Mouse (Mus musculus): ENCODE data around the gene Etl4.

Gene Etl4

DNA sequence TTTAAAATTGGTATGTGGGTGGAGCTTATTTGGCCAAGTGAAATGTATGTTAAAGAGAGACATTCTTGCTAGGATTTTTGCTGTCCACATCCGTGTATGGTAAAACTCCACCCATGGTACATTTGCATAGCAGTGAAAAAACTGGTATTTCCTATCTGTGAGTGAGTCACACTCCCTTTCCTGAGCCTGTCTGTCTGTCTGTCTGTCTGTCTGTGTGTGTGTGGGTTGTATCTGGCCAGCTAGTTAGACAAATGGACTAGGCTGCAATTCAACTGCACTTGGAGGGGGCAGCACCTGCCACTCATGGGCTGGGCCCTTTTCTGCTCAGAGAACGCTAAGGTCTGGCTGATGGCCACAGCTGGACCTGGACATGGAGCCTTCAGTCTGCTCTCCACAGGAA is 650.1 kb downstream of the Etl4 start:
- ChIA-PET POLR2A (interaction anchor here in 2 of 4 experiments (0.8 to 2.5 kb wide), 28 partner anchors 9 to 151 kb away, joined by 3 to 16 read pairs (median 4); no protein-coding TSS in a partner anchor), CTCF (interaction anchor here in 2 of 4 experiments (0.6 to 1.3 kb wide), 2 partner anchors 12 to 57 kb away, joined by 3 to 24 read pairs; no protein-coding TSS in a partner anchor)

DNA sequence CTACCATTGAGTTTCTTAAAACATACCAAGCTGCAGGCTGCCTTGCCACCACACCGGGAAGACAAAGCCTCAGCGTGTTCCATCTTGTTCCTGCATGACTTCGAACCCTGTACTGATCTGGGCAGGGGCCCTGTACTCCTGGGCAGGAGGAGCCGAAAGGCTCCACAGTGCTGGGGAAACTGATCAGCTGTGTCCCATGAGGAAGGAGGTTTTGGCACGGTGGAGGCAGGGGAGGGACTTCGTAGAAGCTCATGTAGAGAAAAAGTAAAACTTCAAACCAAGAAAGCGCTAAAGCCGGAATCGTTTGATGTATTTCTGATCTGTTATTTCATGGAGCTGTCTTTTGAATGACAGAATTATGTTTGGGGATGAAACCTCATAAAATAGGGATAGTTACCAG is 651.0 kb downstream of the Etl4 start:
- ChIA-PET POLR2A (interaction anchor here in 3 of 4 experiments (0.6 to 2.5 kb wide), 21 partner anchors 9 to 151 kb away, joined by 3 to 16 read pairs (median 4); no protein-coding TSS in a partner anchor), CTCF (no interaction called here)

DNA sequence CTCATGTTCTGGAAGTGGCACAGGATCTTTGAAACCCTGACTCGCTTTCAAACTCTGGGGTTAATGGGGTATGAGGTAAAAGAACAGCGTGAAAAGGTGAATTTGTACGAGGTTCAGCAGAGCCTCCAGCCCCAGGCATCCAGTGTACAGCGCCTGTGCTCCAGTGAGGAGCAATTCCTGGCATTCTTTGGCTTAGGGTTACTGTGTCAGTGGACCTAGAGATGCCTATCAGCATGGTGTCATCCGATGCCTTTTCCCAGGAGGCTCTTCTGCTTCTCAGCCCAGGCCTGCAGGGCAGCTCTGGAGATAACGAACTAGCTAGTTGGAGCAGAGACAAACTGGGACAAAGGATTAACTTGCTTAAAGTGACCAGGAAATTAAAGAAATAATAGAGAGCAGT is 653.5 kb downstream of the Etl4 start:
- ChIA-PET POLR2A (interaction anchor here in 2 of 4 experiments (1.0 to 2.0 kb wide), 10 partner anchors 14 to 92 kb away, joined by 3 to 6 read pairs (median 4); no protein-coding TSS in a partner anchor), CTCF (interaction anchor here in 1 of 4 experiments (1.2 kb wide), 1 partner anchor 110 kb away, joined by 3 read pairs; no protein-coding TSS in a partner anchor)

DNA sequence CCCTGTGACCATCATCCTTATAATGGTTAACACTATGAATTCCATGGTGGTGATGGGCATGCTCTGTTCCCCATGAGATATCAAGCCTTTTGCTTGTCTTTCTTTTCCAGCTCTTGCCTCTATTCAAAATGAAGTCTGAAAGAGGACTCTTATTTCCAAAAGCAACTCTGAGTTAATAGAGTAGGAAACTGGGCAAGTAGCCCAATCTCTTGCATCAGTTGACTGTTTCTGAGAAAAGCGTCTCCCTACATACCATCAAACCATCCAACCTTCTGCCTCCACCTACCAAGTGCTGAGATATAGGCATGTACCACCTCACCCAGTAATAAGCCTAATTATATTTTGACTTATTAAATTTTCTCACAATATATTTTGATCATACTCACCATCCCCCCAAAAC is 658.9 kb downstream of the Etl4 start:
- CTCF ChIA-PET, result no interaction called here
- POLR2A ChIA-PET, result interaction anchor here in 2 of 4 experiments (1.5 to 2.3 kb wide), 2 partner anchors 9 to 34 kb away, joined by 3 to 16 read pairs; no protein-coding TSS in a partner anchor

DNA sequence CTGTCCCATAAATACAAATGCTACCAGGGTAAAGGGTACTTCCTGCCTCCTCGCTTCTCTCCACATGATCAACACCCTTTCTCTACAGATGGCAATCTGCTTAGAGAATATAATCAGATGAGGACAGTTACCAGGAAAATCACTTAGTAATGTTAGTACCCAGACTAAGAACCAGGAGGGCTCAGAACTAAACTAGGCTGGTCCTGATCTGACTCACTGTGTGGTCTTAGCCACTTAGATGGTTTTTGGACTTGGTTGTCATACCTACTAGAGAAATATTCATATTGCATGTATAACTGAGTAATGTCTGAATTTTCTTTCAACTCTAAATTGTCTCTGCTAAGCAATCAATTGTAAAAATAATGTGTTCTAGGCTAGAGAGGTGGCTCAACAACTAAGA is 662.4 kb downstream of the Etl4 start:
- ChIA-PET CTCF (no interaction called here), POLR2A (interaction anchor here in 1 of 4 experiments (1.5 to 2.1 kb wide), 3 partner anchors 10 to 21 kb away, joined by 4 to 10 read pairs (median 5); no protein-coding TSS in a partner anchor)

DNA sequence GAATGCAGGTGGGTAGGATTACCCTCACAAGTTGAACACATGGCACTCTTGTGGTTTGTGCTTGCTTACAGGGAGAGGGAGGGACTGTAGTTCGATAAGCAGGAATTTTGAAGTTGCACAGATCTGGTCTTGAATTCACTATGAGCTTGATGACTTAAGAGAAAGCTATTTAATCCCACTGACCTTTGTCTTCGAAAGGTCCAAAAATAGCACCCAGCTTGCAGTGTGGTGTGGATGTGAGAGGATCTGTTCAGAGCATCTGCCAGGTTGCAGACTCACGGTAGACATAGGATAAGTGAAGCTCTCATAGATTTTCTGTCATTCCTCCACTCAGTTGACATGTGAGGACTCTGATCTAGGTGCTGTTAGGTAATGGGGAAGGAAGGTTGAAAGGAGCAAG is 670.8 kb downstream of the Etl4 start:
- POLR2A ChIA-PET, result interaction anchor here in 3 of 4 experiments (1.2 to 2.3 kb wide), 7 partner anchors 8 to 74 kb away, joined by 3 to 11 read pairs (median 4); no protein-coding TSS in a partner anchor
- CTCF ChIA-PET, result no interaction called here

DNA sequence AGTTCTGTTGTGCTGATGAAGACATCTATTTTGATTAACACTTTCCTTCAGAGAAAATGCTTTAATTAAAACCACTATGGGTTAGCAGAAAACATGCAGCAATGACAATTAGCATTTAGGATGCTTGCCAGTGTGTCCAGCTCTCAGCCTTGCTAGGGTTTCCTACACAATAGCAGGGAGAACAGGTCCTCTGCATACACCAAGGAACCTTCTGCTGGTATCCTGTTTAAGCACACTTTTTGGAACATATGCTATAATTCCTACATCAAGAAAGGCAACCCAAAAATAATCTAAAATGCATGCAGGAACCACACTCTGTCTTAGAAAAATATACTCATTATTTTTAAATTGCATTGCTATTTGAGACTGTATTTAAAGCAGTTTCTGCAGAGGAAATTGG is 673.5 kb downstream of the Etl4 start:
- ChIA-PET POLR2A (interaction anchor here in 2 of 4 experiments (0.5 to 2.5 kb wide), 19 partner anchors 10 to 701 kb away, joined by 3 to 35 read pairs (median 4); no protein-coding TSS in a partner anchor), CTCF (no interaction called here)

DNA sequence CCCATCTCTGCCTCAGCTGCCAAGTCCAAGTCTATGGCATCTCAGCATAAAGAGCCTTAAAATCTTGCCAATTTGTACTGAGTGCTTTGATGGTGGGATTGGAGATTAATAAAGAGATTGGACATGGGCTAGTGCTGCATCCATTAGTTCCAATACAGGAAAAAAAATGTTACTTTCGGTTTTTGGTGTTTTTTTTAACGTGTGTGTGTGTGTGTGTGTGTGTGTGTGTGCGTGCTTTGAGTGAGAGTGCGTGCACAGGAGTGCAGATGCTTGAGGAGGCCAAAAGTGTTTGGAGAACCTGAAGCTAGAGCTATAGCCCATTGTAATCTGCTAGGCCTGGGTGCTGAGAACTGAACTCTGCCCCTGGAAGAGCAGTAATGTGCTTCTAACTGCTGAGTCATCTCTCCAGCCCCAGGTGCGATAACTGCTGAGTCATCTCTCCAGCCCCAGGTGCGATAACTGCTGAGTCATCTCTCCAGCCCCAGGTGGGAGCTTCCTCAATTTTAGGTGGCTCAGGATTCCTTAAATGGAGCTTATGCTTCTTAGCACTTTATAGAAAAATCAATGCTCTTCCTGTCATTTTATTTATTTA is 674.1 kb downstream of the Etl4 start:
- CTCF ChIA-PET, result interaction anchor here in 1 of 4 experiments (0.6 kb wide), 1 partner anchor 24 kb away, joined by 3 read pairs; no protein-coding TSS in a partner anchor
- POLR2A ChIA-PET, result interaction anchor here in 3 of 4 experiments (0.5 to 2.5 kb wide), 29 partner anchors 10 to 700 kb away, joined by 3 to 35 read pairs (median 3); no protein-coding TSS in a partner anchor

DNA sequence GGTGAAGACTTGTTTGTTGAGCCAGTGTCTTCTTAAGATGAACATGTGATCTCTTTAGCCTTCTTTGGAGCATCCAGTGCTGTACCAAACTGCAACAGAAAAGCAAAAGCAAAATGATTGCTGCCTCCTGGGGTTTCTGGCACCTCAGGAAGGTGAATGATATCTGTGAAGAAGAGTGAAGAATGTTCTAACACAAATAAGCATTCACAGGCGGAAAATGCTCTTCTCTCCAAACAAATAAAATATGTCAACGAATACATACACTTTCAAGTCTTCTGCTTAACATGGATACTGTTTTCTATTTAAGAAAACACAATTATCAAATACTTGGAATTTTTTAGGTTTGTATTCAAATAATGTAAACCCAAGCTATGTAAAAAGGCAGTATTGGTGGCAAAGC is 678.3 kb downstream of the Etl4 start:
- POLR2A ChIA-PET, result interaction anchor here in 2 of 4 experiments (1.0 to 2.1 kb wide), 7 partner anchors 8 to 81 kb away, joined by 3 to 11 read pairs (median 4); no protein-coding TSS in a partner anchor
- CTCF ChIA-PET, result no interaction called here

DNA sequence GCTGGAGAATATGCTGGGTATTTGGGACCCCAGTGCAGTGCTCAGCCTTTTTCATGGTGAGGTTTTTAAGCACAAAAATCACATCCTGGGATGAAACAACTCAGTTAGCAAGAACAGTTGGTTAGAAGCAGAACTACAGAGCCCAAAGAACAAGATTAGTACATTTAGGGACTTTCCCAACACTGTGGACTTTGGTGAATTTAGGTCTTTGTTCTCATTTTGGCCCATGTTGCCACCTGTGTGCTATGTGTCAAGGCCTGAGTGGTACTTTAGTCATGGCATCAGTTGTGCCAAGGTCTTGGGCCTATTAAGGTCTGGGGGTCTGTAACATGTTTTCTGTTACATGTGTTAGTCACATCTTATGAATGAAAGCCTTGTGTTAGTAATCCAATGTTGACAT is 679.1 kb downstream of the Etl4 start:
- ChIA-PET CTCF (no interaction called here), POLR2A (interaction anchor here in 2 of 4 experiments (0.9 to 3.4 kb wide), 8 partner anchors 9 to 81 kb away, joined by 3 to 11 read pairs (median 4); no protein-coding TSS in a partner anchor)

DNA sequence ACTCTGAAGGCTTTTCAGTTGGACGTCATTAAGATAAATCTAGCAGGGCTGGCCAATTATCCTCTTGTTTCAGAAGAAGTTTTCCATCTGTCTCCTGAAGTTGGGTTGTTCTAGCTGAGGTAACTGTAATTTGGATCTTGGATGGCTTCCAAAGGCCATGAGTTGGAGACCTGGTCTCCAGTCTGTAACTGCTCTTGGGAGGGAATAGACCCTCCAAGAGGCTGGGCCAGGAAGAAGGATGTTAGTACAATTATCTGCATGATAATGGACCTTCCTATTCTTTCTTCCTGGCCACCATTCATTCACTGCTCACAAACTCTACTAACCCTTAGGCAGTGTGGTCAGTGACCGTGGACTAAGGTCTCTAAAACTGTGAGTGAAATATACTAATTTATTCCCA is 684.5 kb downstream of the Etl4 start:
- CTCF ChIA-PET, result no interaction called here
- POLR2A ChIA-PET, result interaction anchor here in 2 of 4 experiments (0.6 to 2.2 kb wide), 8 partner anchors 9 to 118 kb away, joined by 3 to 9 read pairs (median 4); no protein-coding TSS in a partner anchor

DNA sequence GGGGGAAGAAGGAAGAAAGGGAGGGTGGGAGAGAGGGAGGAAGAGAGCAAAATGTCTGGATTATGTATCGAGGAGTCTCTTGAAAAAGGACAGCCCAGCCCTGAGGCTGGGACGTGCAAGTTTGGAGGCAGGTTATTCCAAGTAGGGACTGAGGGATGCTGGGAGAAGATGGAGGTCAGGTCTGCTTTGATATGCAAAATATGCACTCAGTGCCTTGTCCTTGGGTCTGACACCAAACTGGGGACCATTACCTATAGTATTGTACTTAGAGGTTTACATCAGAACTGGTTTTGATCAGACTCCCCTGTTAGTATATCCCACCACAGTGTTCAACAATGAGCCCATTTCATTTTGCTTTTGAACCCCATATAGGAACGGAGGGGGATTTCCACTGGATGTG is 685.4 kb downstream of the Etl4 start:
- ChIA-PET POLR2A (interaction anchor here in 2 of 4 experiments (1.3 kb wide), 2 partner anchors 50 to 60 kb away, joined by 3 read pairs; no protein-coding TSS in a partner anchor), CTCF (no interaction called here)

DNA sequence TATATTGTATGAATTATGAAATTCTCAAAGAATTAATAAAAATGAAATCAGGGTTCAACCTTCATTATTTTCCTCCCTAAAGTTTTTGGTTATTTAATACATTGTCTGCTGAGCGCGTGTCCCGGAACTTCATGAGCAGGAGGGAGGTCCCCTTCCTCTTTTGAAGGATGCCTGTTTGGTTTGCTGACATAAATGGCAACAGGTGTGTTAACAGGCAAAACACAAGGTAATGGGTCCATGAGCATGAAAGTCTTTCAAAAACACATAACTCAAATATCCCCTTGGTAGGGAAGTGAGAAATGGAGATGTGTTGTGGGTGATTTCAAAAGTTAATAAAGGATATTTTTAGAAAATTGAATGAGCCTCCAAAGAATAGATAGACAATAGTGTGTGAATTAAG is 687.0 kb downstream of the Etl4 start:
- ChIA-PET POLR2A (interaction anchor here in 3 of 4 experiments (0.6 to 1.6 kb wide), 6 partner anchors 12 to 73 kb away, joined by 3 read pairs; no protein-coding TSS in a partner anchor), CTCF (no interaction called here)

DNA sequence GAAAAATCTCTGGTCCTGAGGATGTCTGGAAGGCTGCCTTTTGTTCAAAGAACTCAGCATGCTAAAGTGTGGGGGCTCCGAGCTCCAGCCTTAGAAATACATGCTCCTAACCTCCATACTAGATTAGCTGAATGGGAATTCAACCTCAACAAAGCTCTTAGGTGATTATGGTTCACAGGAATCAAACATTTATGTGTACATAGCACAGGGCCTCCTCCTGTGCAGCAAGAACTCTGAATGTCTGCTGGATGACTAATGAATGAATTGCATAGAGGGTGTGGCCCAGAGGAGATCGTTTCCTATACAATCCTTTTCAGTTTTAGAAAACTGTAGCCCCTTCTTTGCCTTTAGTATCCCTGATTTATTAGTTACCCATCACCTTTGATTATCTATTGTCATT is 687.6 kb downstream of the Etl4 start:
- POLR2A ChIA-PET, result interaction anchor here in 3 of 4 experiments (0.6 to 1.6 kb wide), 9 partner anchors 11 to 101 kb away, joined by 3 to 6 read pairs (median 3); no protein-coding TSS in a partner anchor
- CTCF ChIA-PET, result interaction anchor here in 1 of 4 experiments (0.6 kb wide), 1 partner anchor 407 kb away, joined by 3 read pairs; no protein-coding TSS in a partner anchor

DNA sequence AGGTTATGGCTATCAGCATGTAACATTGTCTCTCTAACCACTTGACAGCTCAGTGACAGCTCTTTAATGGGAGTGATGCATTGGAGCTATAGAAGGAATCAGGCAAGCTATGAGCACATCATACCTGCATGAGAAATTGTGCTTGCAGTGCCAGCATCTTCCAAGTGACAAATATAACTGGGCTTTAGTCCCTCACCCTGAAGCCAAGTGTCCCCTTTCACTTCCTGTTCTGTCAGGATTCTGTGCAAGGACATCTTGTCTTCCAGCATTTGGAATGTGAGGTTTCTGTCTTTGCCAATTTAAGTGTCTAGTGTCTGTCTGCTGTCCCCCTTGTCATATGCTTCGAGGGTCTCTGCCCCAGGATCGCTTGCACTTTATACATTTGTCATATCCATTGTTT is 693.1 kb downstream of the Etl4 start:
- ChIA-PET CTCF (interaction anchor here in 3 of 4 experiments (0.6 to 1.8 kb wide), 3 partner anchors 13 to 44 kb away, joined by 4 to 16 read pairs (median 10); no protein-coding TSS in a partner anchor), POLR2A (interaction anchor here in 3 of 4 experiments (0.8 to 6.6 kb wide), 8 partner anchors 9 to 83 kb away, joined by 3 to 55 read pairs (median 3); no protein-coding TSS in a partner anchor)

DNA sequence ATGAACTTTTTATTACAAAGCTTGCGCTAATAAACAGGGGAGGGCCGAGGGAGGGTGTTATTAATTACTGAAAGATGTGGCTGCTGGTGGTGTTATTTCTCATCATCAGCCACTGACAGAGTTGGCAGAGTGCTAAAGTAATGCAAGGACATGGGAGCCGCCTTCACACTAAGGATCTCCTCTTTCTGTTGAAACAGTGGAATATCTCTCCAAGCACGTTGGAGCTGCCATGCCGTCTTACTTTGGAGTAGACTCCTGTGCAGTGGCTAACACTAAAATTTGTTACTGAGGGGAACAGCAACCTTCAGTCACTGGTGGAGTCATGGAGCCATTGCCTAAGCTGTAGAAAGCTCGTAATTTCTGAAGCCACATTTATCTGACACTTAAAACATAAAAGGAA is 694.0 kb downstream of the Etl4 start:
- POLR2A ChIA-PET, result interaction anchor here in 2 of 4 experiments (0.8 to 6.6 kb wide), 8 partner anchors 10 to 84 kb away, joined by 3 to 55 read pairs (median 3); no protein-coding TSS in a partner anchor

DNA sequence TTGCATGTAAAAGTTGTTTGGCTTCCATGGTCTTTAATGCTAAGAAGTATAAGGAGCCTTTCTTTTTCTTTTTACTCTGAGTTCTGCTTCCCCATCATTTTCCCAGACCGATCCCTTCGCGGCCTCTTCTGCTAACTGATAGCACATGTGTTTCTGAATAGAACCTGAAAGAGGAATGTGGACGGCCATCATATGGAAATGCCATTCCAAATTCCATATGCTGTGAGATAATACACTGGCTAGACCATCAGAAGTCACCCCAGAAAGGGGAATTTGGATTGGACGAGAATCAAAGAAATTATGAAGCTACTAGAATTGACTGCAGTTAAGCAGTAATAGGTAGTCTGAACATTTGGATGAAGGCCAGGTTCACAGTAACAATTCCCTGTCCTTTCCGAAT is 694.4 kb downstream of the Etl4 start:
- CTCF ChIA-PET, result interaction anchor here in 1 of 4 experiments (1.3 kb wide), 1 partner anchor 176 kb away, joined by 3 read pairs; no protein-coding TSS in a partner anchor
- POLR2A ChIA-PET, result interaction anchor here in 2 of 4 experiments (0.8 to 6.6 kb wide), 8 partner anchors 10 to 51 kb away, joined by 3 to 55 read pairs (median 3); no protein-coding TSS in a partner anchor

More for the DNA sequence above, 694.0 kb downstream of the Etl4 start:
- CTCF ChIA-PET, result interaction anchor here in 1 of 4 experiments (1.3 to 1.7 kb wide), 2 partner anchors 12 to 177 kb away, joined by 3 to 4 read pairs; no protein-coding TSS in a partner anchor

DNA sequence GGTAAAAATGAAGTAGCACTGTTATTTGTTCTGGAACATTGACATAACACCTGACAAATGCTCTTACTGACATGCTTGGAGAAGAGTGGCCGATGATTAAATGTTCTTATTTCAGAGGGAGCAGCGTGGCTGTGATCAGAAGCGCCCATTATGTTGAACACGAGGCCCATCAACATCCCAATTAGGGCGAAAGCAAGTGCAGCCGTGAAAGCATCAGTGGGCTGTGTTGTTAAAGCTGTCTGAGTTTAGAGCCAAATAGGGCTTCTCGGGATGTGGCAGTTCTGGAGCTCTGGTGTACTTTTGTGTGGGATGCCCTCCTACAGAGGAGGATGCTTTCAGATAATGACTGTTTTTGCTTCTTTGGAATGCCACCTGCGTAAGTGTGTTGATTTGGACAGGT is 699.6 kb downstream of the Etl4 start:
- CTCF ChIA-PET, result no interaction called here
- POLR2A ChIA-PET, result interaction anchor here in 2 of 4 experiments (0.5 to 54.2 kb wide), 4 partner anchors 10 to 46 kb away, joined by 3 to 1549 read pairs (median 8); no protein-coding TSS in a partner anchor

DNA sequence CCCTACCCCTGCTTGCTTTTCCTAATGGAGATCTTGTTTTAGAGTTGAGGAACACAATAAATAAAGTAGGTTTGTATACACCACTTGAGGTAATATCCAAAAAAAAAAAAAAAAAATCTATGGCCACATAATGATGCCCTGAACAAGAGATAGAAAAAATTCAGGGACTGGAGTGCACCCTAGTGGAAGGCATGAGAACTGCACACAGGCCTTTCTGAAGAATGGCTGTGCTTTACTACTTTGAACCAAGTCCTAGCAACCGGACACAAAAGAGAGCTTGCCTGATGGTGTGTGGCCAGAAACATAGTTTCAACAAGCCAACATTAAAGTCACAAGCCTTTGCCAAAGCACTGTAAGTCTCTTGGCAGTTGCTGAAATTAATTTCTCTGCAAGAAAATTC is 706.4 kb downstream of the Etl4 start:
- ChIA-PET CTCF (interaction anchor here (0.5 to 1.9 kb wide), 61 partner anchors 9 to 1295 kb away, joined by 3 to 18 read pairs (median 4); no protein-coding TSS in a partner anchor), POLR2A (interaction anchor here (0.6 to 54.2 kb wide), 35 partner anchors 10 to 174 kb away, joined by 3 to 1549 read pairs (median 4); no protein-coding TSS in a partner anchor)
